Mouse (Mus musculus): ENCODE results near the gene Actn1.

GRCm38 (mm10) chr12:80190915-80191314 is 69.3 kb downstream of the Actn1 start:
- TF ChIP-seq CTCF (IDR thresholded peaks at IDR 0.05; ENCODE audit: low read depth) (no peak), EP300 (IDR thresholded peaks at IDR 0.05; ENCODE audit: low read depth) (no peak)

Data from heart, postnatal 0 days (tissue).